Mouse (Mus musculus) 3T3-L1 (cell line): ENCODE measurements at regions not wholly inside any gene's neighbourhood (a gene's known extent, or its start where the extent isn't known, plus 50 kb on each side); places are given as distances from the start of the nearest gene placed in this dataset.

Experiments
- DNase-seq: peaks from one replicate; pipeline ENCODE4 v3.0.0-alpha.2; 2015; ENCODE audit warnings: low read depth, low spot score

DNA sequence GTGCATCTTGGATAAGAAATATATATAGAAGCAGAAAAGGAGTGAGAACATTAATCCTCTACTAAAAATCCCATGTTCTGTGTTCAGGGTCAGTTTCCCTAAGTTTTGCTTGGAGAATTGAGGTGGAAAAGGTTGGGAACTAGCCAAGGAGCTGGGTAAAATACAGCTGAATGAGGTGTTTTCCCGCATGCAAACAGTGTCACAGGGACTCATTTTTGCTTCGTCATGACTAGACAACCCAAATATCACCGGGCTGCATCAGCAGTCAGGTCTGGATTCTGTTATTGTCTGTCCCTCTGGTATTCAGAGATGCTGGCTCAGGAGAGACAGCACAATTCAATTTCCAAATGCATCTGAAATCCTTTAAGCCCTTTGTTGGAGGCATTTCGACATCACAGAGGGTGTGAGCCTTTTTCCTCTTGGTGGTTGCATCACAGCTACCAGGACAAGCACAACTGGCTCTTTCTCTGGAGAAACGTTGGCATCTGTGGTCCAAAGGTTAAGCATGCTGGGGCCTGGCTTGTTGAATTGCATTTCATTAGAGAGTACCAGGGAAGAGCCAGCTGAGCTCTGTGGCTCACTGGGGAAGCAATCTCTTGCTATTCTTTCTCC is 59.6 kb upstream of the Sesn3 start:
- peak; percentile 86 for DNase-seq

DNA sequence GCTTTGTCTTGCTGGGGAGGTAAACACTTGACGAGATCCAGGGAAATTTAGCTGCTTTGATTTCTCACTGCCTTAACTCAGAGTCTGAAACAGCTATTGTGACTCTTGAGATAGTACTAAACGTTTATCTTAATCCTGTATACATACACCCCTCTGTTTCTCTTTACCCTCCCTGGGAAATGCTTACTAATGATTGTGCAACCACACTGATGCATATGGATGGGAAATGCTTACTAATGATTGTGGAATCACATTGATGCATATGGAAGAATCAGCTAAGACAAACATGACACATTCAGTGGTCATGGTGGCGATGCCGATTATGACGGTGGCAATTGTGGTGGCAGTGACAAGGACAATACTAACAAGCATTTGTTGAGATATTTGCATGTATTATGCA is 58.9 kb upstream of the Sesn3 start:
- peak; percentile 52 for DNase-seq

GRCm38 (mm10) chr9:14222936-14223335 is 51.9 kb upstream of the Sesn3 start:
- no peak for DNase-seq
